Mouse (Mus musculus) ovary, postnatal 14 days (tissue): ENCODE data around the gene Pou4f1.
"Not testable (repeated sequence)": the region's sequence is repeated elsewhere in the genome, so short reads cannot be mapped to it uniquely, and the experiment has no call there.

Source experiments
- DNase-seq: peaks from one replicate; pipeline ENCODE4 v3.0.0; 2022; ENCODE audit warnings: low spot score

Pou4f1 gene

GRCm38 (mm10) chr14:104467966-104468622 is at the start of gene Pou4f1:
Gene Pou4f1, minus strand, starts transcription at chr14:104467999.
- DNase-seq, result no peak

- no peak for DNase-seq
These were observed 43.9 kb upstream of the Pou4f1 start for GRCm38 (mm10) chr14:104511664-104512063.

GRCm38 (mm10) chr14:104502761-104503160 is 35.0 kb upstream of the Pou4f1 start:
- not testable (repeated sequence) for DNase-seq

- no peak for DNase-seq
These were observed 12.0 kb upstream of the Pou4f1 start for GRCm38 (mm10) chr14:104479751-104480150.

- DNase-seq, result no peak
These were observed 10.8 kb upstream of the Pou4f1 start for GRCm38 (mm10) chr14:104478593-104478992.

GRCm38 (mm10) chr14:104477616-104478015 is 9.8 kb upstream of the Pou4f1 start:
- no peak for DNase-seq

- no peak for DNase-seq
These were observed 7.6 kb upstream of the Pou4f1 start for GRCm38 (mm10) chr14:104475438-104475837.

- no peak for DNase-seq
These were observed 798 bp upstream of the Pou4f1 start for GRCm38 (mm10) chr14:104468623-104468970.

GRCm38 (mm10) chr14:104467133-104467965 is 450 bp downstream of the Pou4f1 start:
- no peak for DNase-seq

- no peak for DNase-seq
These were observed 1.2 kb downstream of the Pou4f1 start for GRCm38 (mm10) chr14:104466557-104466956.

- DNase-seq, result no peak
These were observed 2.1 kb downstream of the Pou4f1 start for GRCm38 (mm10) chr14:104465483-104466235.

GRCm38 (mm10) chr14:104464841-104465240 is 3.0 kb downstream of the Pou4f1 start:
- no peak for DNase-seq

GRCm38 (mm10) chr14:104463631-104464250 is 4.1 kb downstream of the Pou4f1 start:
- DNase-seq, result no peak

- no peak for DNase-seq
These were observed 6.2 kb downstream of the Pou4f1 start for GRCm38 (mm10) chr14:104461286-104462240.

- DNase-seq, result no peak
These were observed 7.2 kb downstream of the Pou4f1 start for GRCm38 (mm10) chr14:104460325-104461285.

- DNase-seq, result no peak
These were observed 8.2 kb downstream of the Pou4f1 start for GRCm38 (mm10) chr14:104459513-104460111.

- DNase-seq, result no peak
These were observed 8.9 kb downstream of the Pou4f1 start for GRCm38 (mm10) chr14:104458728-104459512.

- DNase-seq, result no peak
These were observed 9.7 kb downstream of the Pou4f1 start for GRCm38 (mm10) chr14:104457966-104458710.
